Mouse (Mus musculus) mouse embryonic stem cell (cell line): ENCODE data around the gene Hhipl1.

Experiments used
- in situ Hi-C, 2 experiments: fragments of 300-500 bp; cut with MboI; formaldehyde crosslinking; loops; 1 replicate in 1 of 2; 3 replicates in 1 of 2; pipeline ENCODE4 v1.14.3; 2019 to 2020; ENCODE audit warnings: low sequenced_read_pairs in 2 of 2, low pct_unique_long_range_greater_than_20kb in 1 of 2, mixed read lengths in 1 of 2; ENCODE audit not compliant: unreplicated experiment in 1 of 2

The Hhipl1 gene

GRCm38 (mm10) chr12:108338572-108339190 lies 32.6 kb downstream of the Hhipl1 start:
- in situ Hi-C loops, result no loop called here

GRCm38 (mm10) chr12:108348151-108348550 lies 42.1 kb downstream of the Hhipl1 start:
- in situ Hi-C loops, result no loop called here

- in situ Hi-C loops, result no loop called here
Observed at GRCm38 (mm10) chr12:108349026-108349425, 43.0 kb downstream of the Hhipl1 start.

DNA sequence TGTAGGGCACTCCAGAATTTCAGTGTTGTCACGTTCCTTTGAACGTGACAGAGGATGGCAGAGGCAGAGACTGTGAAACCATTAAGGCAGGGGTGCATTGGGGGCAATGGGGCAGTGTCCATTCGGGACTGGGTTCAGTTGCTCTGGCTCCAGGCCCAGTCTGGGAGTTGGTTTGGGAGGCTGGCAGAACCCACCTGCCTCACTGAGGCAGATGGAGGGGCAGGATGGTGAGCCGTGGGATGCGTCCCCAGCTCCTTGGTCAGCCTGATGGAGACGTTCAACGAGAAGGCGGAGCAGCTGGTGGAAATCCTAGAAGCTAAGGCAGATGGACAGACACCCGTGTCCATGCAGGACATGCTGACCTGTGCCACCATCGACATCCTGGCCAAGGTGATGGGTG lies 44.9 kb downstream of the Hhipl1 start:
- in situ Hi-C loops, result no loop called here

DNA sequence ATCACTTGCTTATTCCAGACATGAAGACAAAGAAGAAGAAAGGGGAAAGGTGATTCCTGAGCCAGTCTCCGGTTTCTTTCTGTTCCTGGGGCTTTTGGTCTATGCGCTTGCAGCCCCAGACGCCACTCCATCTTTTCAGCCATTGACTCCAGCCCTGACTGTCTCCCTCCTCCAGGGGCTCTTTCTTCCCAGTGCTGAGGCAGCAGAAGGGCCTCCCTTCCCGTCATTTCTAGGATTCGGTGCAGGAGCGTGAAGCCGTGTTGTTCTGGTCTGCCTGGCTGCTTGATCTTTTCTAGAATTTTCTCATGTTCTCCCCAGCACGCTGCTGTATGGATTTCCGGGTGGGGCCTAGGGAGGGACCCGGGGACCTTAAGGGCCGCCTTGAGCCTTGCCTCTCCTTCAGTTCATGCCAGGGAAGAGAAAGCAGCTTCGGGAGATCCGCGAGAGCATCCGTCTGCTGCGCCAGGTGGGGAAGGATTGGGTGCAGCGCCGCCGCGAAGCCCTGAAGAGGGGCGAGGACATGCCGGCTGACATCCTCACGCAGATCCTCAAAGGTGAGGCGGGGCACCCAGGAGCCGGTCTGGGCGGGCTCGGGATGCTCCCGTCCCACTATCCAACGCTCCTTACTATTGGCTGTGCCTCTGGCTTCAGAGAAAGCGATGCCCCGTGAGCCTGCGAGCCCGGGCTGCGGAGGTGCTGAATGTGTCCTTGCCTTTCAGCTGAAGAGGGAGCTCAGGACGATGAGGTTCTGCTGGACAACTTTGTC lies 46.5 kb downstream of the Hhipl1 start:
- in situ Hi-C loops, result no loop called here

- in situ Hi-C loops, result no loop called here
Observed at GRCm38 (mm10) chr12:108354284-108354683, 48.2 kb downstream of the Hhipl1 start.

GRCm38 (mm10) chr12:108355271-108355670 lies 49.2 kb downstream of the Hhipl1 start:
- in situ Hi-C loops, result no loop called here

DNA sequence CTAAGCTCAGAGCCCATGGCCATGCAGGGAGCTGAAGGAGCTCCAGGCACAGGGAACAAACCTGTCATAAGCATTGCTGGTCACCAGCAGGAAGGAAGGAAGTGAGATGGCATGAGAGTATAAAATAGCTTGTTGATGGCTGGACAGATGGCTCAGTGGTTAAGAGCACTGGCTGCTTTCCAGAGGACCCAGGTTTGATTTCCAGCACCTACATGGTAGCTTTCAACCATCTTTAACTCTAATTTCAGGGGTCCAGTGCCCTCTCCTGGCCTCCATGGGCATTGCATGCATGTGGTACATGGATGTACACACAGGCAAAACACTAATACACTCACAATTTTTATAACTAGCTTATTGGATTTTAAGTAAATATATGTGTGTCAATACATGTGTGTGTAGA lies 49.9 kb downstream of the Hhipl1 start:
- in situ Hi-C loops, result no loop called here

DNA sequence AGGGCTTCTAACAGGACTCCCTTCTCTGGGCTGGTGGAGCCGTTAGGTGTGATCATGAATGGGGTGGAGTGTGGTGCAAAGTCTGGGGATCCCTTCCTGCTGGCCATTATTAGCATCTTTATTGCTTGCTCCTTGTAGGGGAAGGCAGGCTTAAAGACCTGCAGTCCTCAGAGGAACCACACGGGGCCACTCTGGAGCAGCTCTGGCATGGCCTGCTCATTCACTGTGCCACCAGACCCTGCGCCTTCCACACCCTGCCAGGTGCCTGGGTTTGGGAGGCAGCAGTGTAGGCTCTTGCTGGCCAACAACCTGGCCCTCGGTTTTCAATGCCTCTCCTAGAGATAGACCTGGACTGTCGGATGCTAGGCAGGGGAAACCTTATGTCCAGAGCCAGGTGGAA lies 57.7 kb downstream of the Hhipl1 start:
- in situ Hi-C loops, result loop anchor here in 1 of 2 experiments (10.0 kb wide), 1 partner anchor 131 kb away; no protein-coding TSS in a partner anchor

- in situ Hi-C loops, result loop anchor here in 1 of 2 experiments (10.0 kb wide), 1 partner anchor 129 kb away; no protein-coding TSS in a partner anchor
Observed at GRCm38 (mm10) chr12:108365340-108365739, 59.3 kb downstream of the Hhipl1 start.

GRCm38 (mm10) chr12:108365868-108366267 lies 59.8 kb downstream of the Hhipl1 start:
- in situ Hi-C loops, result loop anchor here in 1 of 2 experiments (10.0 kb wide), 1 partner anchor 129 kb away; no protein-coding TSS in a partner anchor

DNA sequence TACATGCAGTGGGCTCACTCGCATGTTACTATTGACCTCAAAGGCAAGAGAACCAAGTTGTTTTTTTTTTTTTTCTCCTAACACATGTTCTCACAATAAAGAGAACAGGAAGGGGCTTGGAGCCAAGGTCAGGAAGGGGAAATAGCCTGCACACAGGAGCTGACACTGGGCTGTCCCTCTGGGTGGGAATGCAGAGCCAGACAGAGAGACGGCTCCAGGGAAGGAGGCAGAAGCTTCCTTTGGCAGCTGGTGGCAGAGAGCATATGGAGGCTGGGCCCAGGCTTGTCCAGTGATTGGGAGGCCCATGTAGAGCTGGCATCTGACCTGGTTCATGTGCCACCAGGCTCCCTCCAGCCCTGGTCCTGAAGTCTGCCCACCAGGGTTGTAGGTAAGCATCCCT lies 61.8 kb downstream of the Hhipl1 start:
- in situ Hi-C loops, result loop anchor here in 1 of 2 experiments (10.0 kb wide), 1 partner anchor 127 kb away; no protein-coding TSS in a partner anchor

DNA sequence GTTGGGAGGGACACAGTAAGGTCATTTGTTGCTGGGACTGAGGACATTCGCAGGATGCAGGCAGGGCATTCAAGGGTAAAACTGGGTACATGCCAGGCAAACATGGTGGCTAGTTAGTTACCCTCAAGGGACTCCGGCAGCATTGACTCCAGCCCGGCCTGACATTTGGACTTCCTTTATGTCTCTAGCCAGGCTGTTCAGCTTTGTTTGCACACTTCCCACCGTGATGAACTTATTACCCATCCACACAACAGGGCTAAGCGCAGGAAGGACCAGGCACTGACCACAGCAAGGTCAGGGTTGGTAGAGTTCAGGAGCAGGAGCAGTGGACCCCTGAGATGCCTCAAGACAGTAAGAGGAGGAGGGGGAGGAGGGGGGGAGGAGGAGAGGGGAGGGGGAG lies 62.9 kb downstream of the Hhipl1 start:
- in situ Hi-C loops, result loop anchor here in 1 of 2 experiments (10.0 kb wide), 1 partner anchor 126 kb away; no protein-coding TSS in a partner anchor

DNA sequence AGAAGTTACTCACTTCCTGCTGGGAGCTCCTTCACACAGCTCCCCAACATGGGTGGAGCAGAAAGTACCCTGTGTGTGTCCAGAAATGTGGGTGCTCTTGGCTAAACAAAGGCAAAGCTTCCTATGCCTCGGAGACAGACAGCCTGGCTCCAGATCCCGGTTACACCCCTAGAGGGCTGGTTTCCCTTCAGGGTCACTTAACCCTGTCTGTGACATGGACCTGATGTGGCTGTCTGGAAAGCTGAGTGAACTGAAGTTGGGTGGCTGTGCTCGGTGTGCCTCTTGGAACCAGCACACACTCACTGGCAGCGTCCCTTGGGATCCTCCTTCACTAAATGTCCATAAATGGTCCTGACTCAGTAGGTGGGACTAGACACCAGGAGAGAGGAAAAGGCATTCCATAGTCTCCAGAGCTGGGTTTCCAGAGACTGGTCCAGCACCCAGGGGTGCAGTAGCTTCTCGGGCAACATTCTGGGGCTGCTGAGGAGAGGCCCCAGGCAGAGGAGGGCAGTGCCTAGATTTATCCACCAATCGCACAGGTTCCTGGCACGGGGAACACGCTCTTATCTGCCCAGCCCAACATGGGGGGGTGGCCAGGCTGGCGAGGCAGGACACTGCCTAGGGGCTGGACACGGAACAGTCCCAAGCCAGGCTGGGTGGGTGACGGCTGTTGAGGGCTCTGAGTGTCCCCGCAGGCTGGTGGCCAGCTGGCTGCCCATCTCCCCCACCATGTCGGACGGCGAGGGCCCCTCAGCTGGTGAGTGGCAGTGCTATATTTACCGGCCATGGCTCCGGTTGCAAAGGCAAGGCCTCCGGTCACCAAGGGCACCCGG lies 64.7 kb downstream of the Hhipl1 start, which contains the start of gene Eml1:
Gene Eml1, plus strand, starts transcription at position 362 of the 833 bp plus-strand sequence.
- in situ Hi-C loops, result no loop called here

DNA sequence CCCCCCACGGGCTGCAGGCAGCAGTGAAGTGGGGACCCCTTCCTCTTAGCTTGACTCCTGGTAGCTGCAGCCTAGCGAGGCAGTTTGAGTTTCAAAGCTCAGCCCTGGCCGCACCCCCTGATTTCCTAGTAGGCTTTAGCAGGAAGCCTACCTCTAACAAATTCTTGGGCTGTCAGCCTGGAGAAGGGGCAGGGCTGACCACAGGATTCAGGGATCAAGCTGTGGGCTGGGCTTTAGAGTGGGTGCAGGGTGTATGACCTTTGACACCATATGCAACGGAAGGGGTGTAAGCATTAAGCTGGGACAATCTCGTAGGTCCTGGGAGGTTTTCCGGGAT lies 65.3 kb downstream of the Hhipl1 start:
- in situ Hi-C loops, result no loop called here

DNA sequence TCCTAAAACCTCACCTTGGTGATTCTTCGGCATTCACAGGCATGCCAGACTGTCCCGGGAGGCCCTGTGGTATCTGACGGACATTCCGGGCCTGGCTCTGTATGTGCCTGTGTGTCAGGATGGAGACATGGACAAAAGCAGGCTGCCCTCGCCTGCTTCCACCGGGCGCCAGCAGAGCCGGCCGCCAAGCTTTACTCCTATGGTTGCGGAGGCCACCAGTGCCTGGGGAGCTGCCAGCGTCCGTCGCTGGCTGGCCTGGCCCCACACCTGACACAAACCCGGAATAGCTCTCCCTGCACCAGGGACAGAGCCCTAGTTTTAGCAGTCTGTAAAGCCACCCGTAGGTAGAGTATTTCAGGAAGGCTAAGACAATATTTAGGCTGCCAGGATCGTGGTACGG lies 66.2 kb downstream of the Hhipl1 start:
- in situ Hi-C loops, result no loop called here

DNA sequence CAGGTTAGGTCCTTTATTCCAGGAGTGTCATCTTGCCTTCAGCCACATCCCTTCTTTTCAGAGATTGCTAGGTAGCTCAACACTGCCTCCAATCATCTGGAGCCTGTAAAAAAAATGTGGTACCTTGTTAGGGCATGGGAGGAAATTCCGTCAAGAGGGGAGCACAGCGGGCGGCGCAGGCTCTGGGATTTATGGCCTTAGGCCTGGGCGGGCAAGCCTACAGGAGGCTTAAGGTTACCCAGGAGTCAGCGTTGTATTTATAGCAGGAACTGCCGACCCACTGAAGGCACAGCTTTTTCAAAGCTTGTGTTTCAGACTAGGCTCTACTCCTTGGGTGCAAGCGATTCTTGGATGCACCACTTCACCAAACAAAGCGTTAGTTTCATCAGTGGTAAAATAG lies 67.5 kb downstream of the Hhipl1 start:
- in situ Hi-C loops, result no loop called here

DNA sequence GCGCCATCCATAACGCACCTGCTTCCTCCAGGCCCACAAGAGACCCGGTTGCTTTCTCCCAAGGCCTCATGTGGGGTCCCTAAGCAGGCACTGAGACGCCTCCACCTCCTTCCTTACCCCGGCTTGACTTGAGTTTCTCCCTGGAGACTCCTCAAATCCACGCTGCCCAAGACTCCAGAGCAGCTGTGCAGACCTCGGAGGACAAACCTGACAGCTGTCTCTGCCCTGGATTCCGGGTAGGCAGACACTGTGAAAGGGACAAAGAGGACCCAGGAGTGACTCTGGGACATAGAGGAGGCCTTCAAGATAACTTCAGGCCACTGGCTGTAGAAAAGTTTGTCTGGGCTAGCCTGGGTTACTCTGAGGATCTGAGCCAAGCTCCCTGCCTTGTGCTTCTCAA lies 68.6 kb downstream of the Hhipl1 start:
- in situ Hi-C loops, result no loop called here
